Mouse (Mus musculus) embryonic facial prominence, embryonic 14.5 days (tissue): ENCODE measurements around the gene Dpf1. TPM values are rescaled to one million over a fixed set of nuclear protein-coding genes. Genes with fewer than 3 reads are reported as not detected.
A peak's percentile ranks its signal among the peaks of the same experiment; 100 is the strongest.

Experiments
- ATAC-seq: fragments of 200-750 bp; cut with Nextera tagmentation; 2 replicates; pipeline ENCODE4 v1.8.0; 2017; ENCODE audit warnings: low read depth, moderate number of reproducible peaks, moderate TSS enrichment
- DNase-seq: peaks from one replicate; pipeline ENCODE4 v3.0.0-alpha.2; 2015; ENCODE audit warnings: low spot score
- H3K27ac ChIP-seq: fragments of 300-500 bp; sonication (generic); replicated peaks from 2 replicates; pipeline ENCODE4 v1.5.1; 2014; ENCODE audit warnings: low read depth, mild to moderate bottlenecking, low read length, moderate library complexity
- H3K27me3 ChIP-seq: fragments of 300-500 bp; sonication (generic); replicated peaks from 2 replicates; pipeline ENCODE4 v1.6.1; 2014; ENCODE audit warnings: low read length; ENCODE audit not compliant: control insufficient read depth, insufficient read depth
- H3K36me3 ChIP-seq: fragments of 300-500 bp; sonication (generic); 2 replicates; pipeline ENCODE4 v1.6.1; 2014; ENCODE audit warnings: low read length, mixed read lengths; ENCODE audit not compliant: control insufficient read depth, insufficient read depth
- H3K4me1 ChIP-seq: fragments of 300-500 bp; sonication (generic); 2 replicates; pipeline ENCODE4 v1.6.1; 2014; ENCODE audit warnings: antibody characterized with exemption, low read length; ENCODE audit not compliant: control insufficient read depth, insufficient read depth
- H3K4me2 ChIP-seq: fragments of 300-500 bp; sonication (generic); 2 replicates; pipeline ENCODE4 v1.6.1; 2014; ENCODE audit warnings: low read depth, mild to moderate bottlenecking, low read length, moderate library complexity, mixed read lengths
- H3K4me3 ChIP-seq: fragments of 300-500 bp; sonication (generic); 2 replicates; pipeline ENCODE4 v1.5.1; 2014; ENCODE audit warnings: low read depth, mild to moderate bottlenecking, low read length
- H3K9ac ChIP-seq: fragments of 300-500 bp; sonication (generic); 2 replicates; pipeline ENCODE4 v1.6.1; 2014; ENCODE audit warnings: low read depth, mild to moderate bottlenecking, low read length, moderate library complexity, mixed read lengths
- H3K9me3 ChIP-seq: fragments of 300-500 bp; sonication (generic); 2 replicates; pipeline ENCODE4 v1.6.1; 2016; ENCODE audit warnings: low read length; ENCODE audit not compliant: control insufficient read depth
- WGBS: fragments of 180-500 bp; shearing (Covaris S2); extraction: QIAGEN DNeasy Blood & Tissue Kit; methylation state at CpG from one replicate; pipeline ENCODE4 v1.1.7; 2014; 5-methylcytosine and 5-hydroxymethylcytosine counted together
- polyA plus RNA-seq: library from polyadenylated mRNA; unstranded; fragments of >200 nt; fragmentation: Nextera tagmentation; extraction: Ambion mirVana; gene quantifications from 2 replicates; pipeline ENCODE4 v1.2.1, GENCODE M21; 2014

Gene Dpf1
- polyA plus RNA-seq, 1 experiment from 2014 or later: 11.4 TPM

DNA sequence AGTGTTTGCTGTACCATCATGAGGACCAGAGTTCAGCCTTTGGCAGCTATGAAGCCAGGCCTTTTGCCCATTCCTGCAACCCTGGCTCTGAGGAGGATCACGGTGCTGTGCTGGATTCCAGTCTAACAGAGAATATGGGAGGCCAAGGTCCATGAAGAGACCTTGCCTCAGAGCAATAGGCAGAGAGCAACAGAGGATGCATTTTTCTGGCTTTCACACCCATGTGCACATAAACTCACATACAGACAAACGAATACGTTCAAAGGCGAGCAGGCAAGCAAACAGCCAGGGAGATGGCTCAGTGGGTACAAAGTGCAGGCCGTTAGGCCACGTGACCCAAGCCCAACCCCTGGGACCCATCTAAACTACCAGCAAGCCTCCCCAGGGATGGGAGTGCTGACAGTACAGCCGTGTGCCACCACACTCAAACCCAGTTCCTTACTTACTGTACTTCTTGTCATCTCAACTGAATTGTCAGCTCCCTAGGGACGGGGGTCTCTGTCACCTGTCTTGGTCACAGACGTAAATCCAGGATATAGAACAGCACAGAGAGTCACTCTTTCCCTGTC lies 34.7 kb downstream of the Dpf1 start:
- Histone ChIP-seq H3K9me3 (no peaks in the 10 kb centered on the region), H3K9ac (no peak overlapping the region), H3K27ac (no peak overlapping the region), H3K27me3 (no peaks in the 10 kb centered on the region), H3K4me2 (no peak overlapping the region), H3K36me3 (peaks cover 21% of the 10 kb centered on the region; the same call in 1 of the 2 replicates), H3K4me3 (no peak overlapping the region), H3K4me1 (peaks cover 12% of the 10 kb centered on the region; the same call in 1 of the 2 replicates)
- ATAC-seq (no peak), DNase-seq (no peak)
- 84% methylated on average over 9 of the region's 9 CpGs for WGBS

DNA sequence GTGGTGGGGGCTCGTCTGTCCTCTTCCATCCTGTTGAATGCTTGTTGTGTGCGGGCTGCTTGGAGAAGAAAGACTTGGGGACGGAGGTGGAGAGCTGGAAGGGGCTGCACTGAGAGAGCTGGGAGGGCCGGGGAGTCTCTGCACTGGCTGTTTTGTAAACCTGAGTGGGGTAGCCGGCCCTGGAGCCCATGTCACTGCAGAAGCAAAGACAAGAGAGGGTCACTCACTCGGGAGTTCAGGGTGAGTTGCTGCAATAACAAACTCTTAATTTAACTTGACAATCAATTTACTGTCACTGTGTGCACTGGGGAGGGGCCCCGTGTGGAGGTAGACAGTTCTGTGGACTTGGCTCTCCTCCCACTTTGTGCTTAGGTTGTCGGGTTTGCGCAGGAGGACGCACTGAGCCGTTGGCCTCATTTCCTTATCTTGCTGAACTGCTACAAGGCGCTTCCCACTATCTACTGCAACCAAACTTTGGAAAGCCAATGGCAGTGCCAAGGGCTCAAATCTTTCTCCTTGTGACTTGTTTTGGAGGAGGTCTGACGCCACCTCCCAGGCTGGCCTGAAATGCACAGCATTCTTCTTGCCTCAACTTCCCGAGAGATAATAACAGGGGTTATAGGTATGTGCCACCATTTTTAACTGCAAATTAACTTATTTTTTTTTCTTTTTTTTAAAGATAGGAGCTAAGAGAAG lies 35.4 kb downstream of the Dpf1 start:
- H3K27ac ChIP-seq: no peak overlapping the region
- H3K4me2 ChIP-seq: no peak overlapping the region
- 0 out of 2 replicates have a peak, but pooled peaks cover 19% of the 10 kb centered on the region for H3K36me3 ChIP-seq
- 72% methylated on average over 14 of the region's 14 CpGs for WGBS
- no peaks in the 10 kb centered on the region for H3K27me3 ChIP-seq
- DNase-seq (no peak), ATAC-seq (no peak)
- peaks cover 12% of the 10 kb centered on the region; the same call in 1 of the 2 replicates for H3K4me1 ChIP-seq
- H3K4me3 ChIP-seq: no peak overlapping the region
- no peak overlapping the region for H3K9ac ChIP-seq
- no peaks in the 10 kb centered on the region for H3K9me3 ChIP-seq

DNA sequence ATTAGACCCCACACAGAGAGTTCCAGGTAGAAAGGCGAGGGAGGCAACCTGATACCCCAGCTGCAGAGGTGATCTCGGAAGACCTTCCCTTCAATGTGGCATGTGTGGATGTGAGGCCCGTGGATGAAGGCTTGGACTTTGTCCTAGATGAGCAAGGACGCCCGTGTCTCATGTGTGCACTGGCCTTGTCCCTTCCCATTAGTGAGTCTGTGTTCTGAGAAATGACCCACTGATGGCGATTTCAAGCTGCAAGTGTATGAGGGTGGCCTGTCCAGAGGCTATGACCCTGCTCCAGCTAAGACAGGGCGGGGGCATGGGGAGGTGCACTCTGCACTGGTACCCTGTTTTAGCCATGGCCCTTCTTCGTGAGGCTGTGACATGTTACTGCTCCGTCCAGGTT lies 36.5 kb downstream of the Dpf1 start:
- Histone ChIP-seq H3K9me3 (no peaks in the 10 kb centered on the region), H3K4me2 (no peak overlapping the region), H3K27ac (no peak overlapping the region), H3K27me3 (no peaks in the 10 kb centered on the region), H3K36me3 (0 out of 2 replicates have a peak, but pooled peaks cover 14% of the 10 kb centered on the region), H3K4me1 (peaks cover 12% of the 10 kb centered on the region; the same call in 1 of the 2 replicates), H3K9ac (no peak overlapping the region), H3K4me3 (no peak overlapping the region)
- WGBS: 68% methylated on average over 8 of the region's 9 CpGs
- no peak for DNase-seq
- ATAC-seq: no peak

DNA sequence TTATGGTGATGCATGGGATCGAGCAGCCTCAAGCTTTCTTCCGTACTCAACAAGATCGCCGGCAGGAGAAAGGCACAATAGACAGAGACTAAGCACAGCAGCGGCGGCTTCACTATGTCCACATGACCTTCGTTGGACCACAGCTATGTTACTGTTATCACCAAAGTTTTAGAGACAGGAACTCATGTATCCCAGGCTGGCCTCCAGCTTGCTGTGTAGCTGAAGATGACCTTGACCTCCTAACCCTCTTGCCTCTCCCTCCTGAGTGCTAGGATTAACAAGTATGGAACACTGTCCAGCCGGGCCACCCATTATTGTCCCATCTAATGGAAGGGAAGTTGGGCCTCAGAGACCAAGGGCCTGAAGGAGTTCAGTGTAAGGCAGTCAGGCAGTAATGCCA lies 37.1 kb downstream of the Dpf1 start:
- DNase-seq (no peak), ATAC-seq (no peak)
- H3K4me1 ChIP-seq: peaks cover 12% of the 10 kb centered on the region; the same call in 1 of the 2 replicates
- 0 out of 2 replicates have a peak, but pooled peaks cover 10% of the 10 kb centered on the region for H3K36me3 ChIP-seq
- 94% methylated on average over 8 of the region's 8 CpGs for WGBS
- H3K4me3 ChIP-seq: no peak overlapping the region
- H3K27ac ChIP-seq: no peak overlapping the region
- H3K27me3 ChIP-seq: no peaks in the 10 kb centered on the region
- H3K4me2 ChIP-seq: no peak overlapping the region
- H3K9ac ChIP-seq: no peak overlapping the region
- H3K9me3 ChIP-seq: no peaks in the 10 kb centered on the region

- Histone ChIP-seq H3K27me3 (no peaks in the 10 kb centered on the region), H3K36me3 (peaks cover 14% of the 10 kb centered on the region; the same call in 1 of the 2 replicates), H3K9ac (no peak overlapping the region), H3K4me2 (no peak overlapping the region), H3K9me3 (no peaks in the 10 kb centered on the region), H3K27ac (peak overlapping the region; percentile 65), H3K4me3 (no peak overlapping the region), H3K4me1 (peaks cover 12% of the 10 kb centered on the region; the same call in 1 of the 2 replicates)
- peak; percentile 54 for ATAC-seq
- peak; percentile 69 for DNase-seq
- 47% methylated on average over 12 of the region's 12 CpGs for WGBS
Measured at GRCm38 (mm10) chr7:29341722-29342121, 38.0 kb downstream of the Dpf1 start.

DNA sequence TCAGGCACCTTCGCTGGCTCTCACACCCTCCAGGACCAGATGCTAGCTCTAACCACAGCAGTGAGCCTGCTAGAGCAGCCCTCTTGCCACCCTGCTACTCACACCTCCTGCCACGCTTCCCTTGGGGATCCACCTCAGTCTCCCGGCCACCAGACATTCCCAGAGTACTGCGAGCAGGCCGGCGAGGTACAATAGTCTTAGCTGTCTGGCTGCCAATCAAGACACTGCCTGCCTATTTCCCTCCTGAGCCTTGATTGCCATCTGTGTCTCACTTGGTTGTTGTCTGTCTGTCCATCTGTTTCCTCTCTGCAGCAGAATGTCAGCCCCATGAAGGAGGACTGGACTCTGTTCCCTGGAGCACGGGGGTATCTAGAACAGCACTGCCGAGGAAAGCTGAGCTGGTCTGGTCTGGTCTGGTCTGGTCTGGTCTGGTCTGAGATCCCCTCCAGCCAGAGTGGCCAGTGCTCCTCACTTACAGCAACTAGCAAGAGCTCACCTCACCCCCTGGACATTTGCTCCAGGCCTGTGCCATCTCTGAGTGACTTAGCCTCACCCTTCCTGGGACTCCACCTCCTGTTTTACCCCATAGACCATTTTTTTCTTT lies 38.8 kb downstream of the Dpf1 start:
- Histone ChIP-seq H3K27ac (peak overlapping the region; percentile 65), H3K27me3 (no peaks in the 10 kb centered on the region), H3K9ac (peak overlapping the region; percentile 37; the same call in 1 of the 2 replicates), H3K4me3 (no peak overlapping the region), H3K4me1 (peaks cover 12% of the 10 kb centered on the region; the same call in 1 of the 2 replicates), H3K36me3 (peaks cover 22% of the 10 kb centered on the region; the same call in 1 of the 2 replicates), H3K9me3 (no peaks in the 10 kb centered on the region), H3K4me2 (no peak overlapping the region)
- DNase-seq (peak; percentile 11), ATAC-seq (0 out of 2 replicates have a peak, but pooled peaks have one; percentile 31)
- WGBS: 44% methylated on average over 8 of the region's 8 CpGs

DNA sequence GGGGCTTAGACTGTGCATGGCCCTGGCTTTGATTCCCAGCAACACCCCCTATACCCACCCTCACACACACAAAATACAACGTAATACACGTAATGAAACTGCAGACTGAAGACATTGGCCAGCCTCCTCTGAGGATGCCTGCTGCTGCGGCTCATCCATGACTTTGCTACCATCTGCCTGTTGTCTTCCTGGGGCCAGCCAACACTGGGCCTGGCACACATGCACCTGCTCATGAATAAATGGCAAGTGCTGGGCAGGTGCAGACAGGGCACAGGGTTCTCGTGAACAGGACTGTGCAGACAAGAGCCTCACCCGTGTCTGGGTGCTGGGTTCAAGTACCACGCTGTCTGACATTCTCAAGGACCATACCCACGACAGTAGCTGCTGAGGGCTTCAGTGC lies 40.0 kb downstream of the Dpf1 start:
- no peak overlapping the region for H3K9ac ChIP-seq

GRCm38 (mm10) chr7:29345534-29345933 lies 41.8 kb downstream of the Dpf1 start:
- 86% methylated on average over 4 of the region's 4 CpGs for WGBS
- Histone ChIP-seq H3K4me2 (no peak overlapping the region), H3K9ac (no peak overlapping the region), H3K27me3 (no peaks in the 10 kb centered on the region), H3K4me3 (no peak overlapping the region), H3K27ac (no peak overlapping the region), H3K9me3 (no peaks in the 10 kb centered on the region), H3K4me1 (peaks cover 12% of the 10 kb centered on the region; the same call in 1 of the 2 replicates), H3K36me3 (peaks cover 40% of the 10 kb centered on the region)
- DNase-seq (no peak), ATAC-seq (no peak)

More for the DNA sequence above, 40.0 kb downstream of the Dpf1 start:
- Histone ChIP-seq H3K27me3 (no peaks in the 10 kb centered on the region), H3K4me2 (no peak overlapping the region), H3K4me3 (no peak overlapping the region), H3K4me1 (peaks cover 12% of the 10 kb centered on the region; the same call in 1 of the 2 replicates), H3K27ac (no peak overlapping the region), H3K9me3 (no peaks in the 10 kb centered on the region), H3K36me3 (peaks cover 28% of the 10 kb centered on the region)
- DNase-seq (no peak), ATAC-seq (no peak)
- WGBS: 89% methylated on average over 7 of the region's 7 CpGs
